Comparison of ENCODE assay signal across 9 mouse cellular contexts in genomic region chr7:125576982-125577381, GRCm38 (mm10). TPM values are rescaled to one million over a fixed set of nuclear protein-coding genes. Genes with fewer than 3 reads are reported as not detected.
DNase-seq lines count a peak whose midpoint lies in the region; ATAC-seq lines count a peak whose summit lies in the region.
"Had no signal": no experiment of that assay in that cellular context is flagged by ENCODE, and none has a peak within 500 bp of the region (broad histone marks: within the 10 kb centered on the region; RNA-seq: fewer than 3 reads in every experiment).

No protein-coding gene starts in this region.

- WGBS in stomach, embryonic 14.5 days = 52% methylated on average over 7 of the region's 7 CpGs

- no peaks in the 10 kb centered on the region for H3K9me3 ChIP-seq in stomach, embryonic 14.5 days (ENCODE audit: control insufficient read depth, low read depth, low read length)

- DNase-seq in frontal cortex, postnatal 10 days (ENCODE audit: low spot score in 2 of 2) = peak; percentile 31 to 43
- no peak for DNase-seq in frontal cortex, adult 2 months (ENCODE audit: extremely low spot score in 1 of 2, low spot score in 1 of 2)
- peak; percentile 85 for DNase-seq in 3T3-L1 (ENCODE audit: low read depth, low spot score)
- peak; percentile 48 to 61 for DNase-seq in cerebellum, postnatal 4 days (ENCODE audit: low spot score in 2 of 2)
- DNase-seq in kidney, postnatal 25 days = peak; percentile 84 to 87
- DNase-seq in left cerebral cortex, adult 11 months (ENCODE audit: low spot score) = no peak

- H3K4me3 ChIP-seq in stomach, embryonic 14.5 days (ENCODE audit: low read depth, low read length) = no peak overlapping the region

- peak overlapping the region; percentile 15; the same call in 1 of the 2 replicates for H3K27ac ChIP-seq in stomach, embryonic 14.5 days (ENCODE audit: low read length)

- H3K9ac ChIP-seq in stomach, embryonic 14.5 days (replicated peaks; ENCODE audit: low read depth, low read length) = 0 out of 2 replicates have a peak overlapping the region, but pooled peaks have one; percentile 3

- no peaks in the 10 kb centered on the region for H3K27me3 ChIP-seq in stomach, embryonic 14.5 days (ENCODE audit: control insufficient read depth, insufficient read depth, low read length)
- H3K27me3 ChIP-seq: CH12.LX had no signal

- peaks cover 25% of the 10 kb centered on the region; the same call in 1 of the 2 replicates for H3K4me1 ChIP-seq in stomach, embryonic 14.5 days (ENCODE audit: control insufficient read depth, insufficient read depth, low read length)

- no peak overlapping the region for H3K4me2 ChIP-seq in stomach, embryonic 14.5 days (replicated peaks; ENCODE audit: low read depth, low read length)

- H3K36me3 ChIP-seq in stomach, embryonic 14.5 days (ENCODE audit: control insufficient read depth, insufficient read depth, low read length) = no peaks in the 10 kb centered on the region; the same call in none of the 2 replicates

- ATAC-seq in stomach, embryonic 14.5 days (ENCODE audit: insufficient number of reproducible peaks, insufficient read depth, low FRiP score, low read depth) = peak; percentile 12; the same call in 1 of the 2 replicates
- no peak for ATAC-seq in frontal cortex, adult (ENCODE audit: low TSS enrichment)

RNA-seq across cellular contexts. Expression of gene Il4ra, which starts 25.1 kb away (rescaled TPM):
- 3.7 and 4.8 TPM in 2 replicates for polyA plus RNA-seq in frontal cortex, adult 2 months (2012; rRNA removed)
- 6.3 and 7.2 TPM in 2 replicates for polyA plus RNA-seq in stomach, embryonic 14.5 days (2014; fragmentation: Nextera tagmentation; extraction: Ambion mirVana)

RNA-seq across cellular contexts. Expression of gene Il21r, which starts 26.2 kb away (rescaled TPM):
- polyA plus RNA-seq in frontal cortex, adult 2 months (2012; rRNA removed) = 1.2 and 1.5 TPM in 2 replicates
- 0.46 and 0.49 TPM in 2 replicates for polyA plus RNA-seq in stomach, embryonic 14.5 days (2014; fragmentation: Nextera tagmentation; extraction: Ambion mirVana)

Comparison
In these comparisons a context has a peak if more than half of its experiments do, and no peak if none do; other contexts are left out.
1. DNase-seq: peak in frontal cortex, postnatal 10 days (2 of 2), 3T3-L1 (single experiment), cerebellum, postnatal 4 days (2 of 2) and kidney, postnatal 25 days (2 of 2); none in frontal cortex, adult 2 months (0 of 2) and left cerebral cortex, adult 11 months (single experiment).